Mouse (Mus musculus) heart, embryonic 11.5 days (tissue): ENCODE data around the gene Ppan. TPM values are rescaled to one million over a fixed set of nuclear protein-coding genes. Genes with fewer than 3 reads are reported as not detected.

Experiments
- ATAC-seq: fragments of 200-750 bp; cut with Nextera tagmentation; replicated peaks from 2 replicates; pipeline ENCODE4 v1.8.0; 2017; ENCODE audit warnings: moderate library complexity; ENCODE audit not compliant: insufficient number of reproducible peaks, low FRiP score, low TSS enrichment
- H3K27ac ChIP-seq: fragments of 300-500 bp; sonication (generic); 2 replicates; pipeline ENCODE4 v1.5.1; 2014; ENCODE audit warnings: mild to moderate bottlenecking, low read depth, low read length
- H3K27me3 ChIP-seq: fragments of 300-500 bp; sonication (generic); 2 replicates; pipeline ENCODE4 v1.6.1; 2014; ENCODE audit warnings: mild to moderate bottlenecking, low read length, mixed read lengths; ENCODE audit not compliant: control insufficient read depth, insufficient read depth
- H3K36me3 ChIP-seq: fragments of 300-500 bp; sonication (generic); 2 replicates; pipeline ENCODE4 v1.6.1; 2014; ENCODE audit warnings: mild to moderate bottlenecking, low read length, moderate library complexity, mixed read lengths; ENCODE audit not compliant: control insufficient read depth, insufficient read depth
- H3K4me1 ChIP-seq: fragments of 300-500 bp; sonication (generic); 2 replicates; pipeline ENCODE4 v1.6.1; 2014; ENCODE audit warnings: low read length; ENCODE audit not compliant: control insufficient read depth, insufficient read depth
- H3K4me2 ChIP-seq: fragments of 300-500 bp; sonication (generic); 2 replicates; pipeline ENCODE4 v1.6.1; 2014; ENCODE audit warnings: mild to moderate bottlenecking, moderate library complexity
- H3K4me3 ChIP-seq: fragments of 300-500 bp; sonication (generic); 2 replicates; pipeline ENCODE4 v1.5.1; 2014; ENCODE audit warnings: low read depth, low read length
- H3K9ac ChIP-seq: fragments of 300-500 bp; sonication (generic); 2 replicates; pipeline ENCODE4 v1.6.1; 2014; ENCODE audit warnings: mild to moderate bottlenecking, low read depth, low read length, moderate library complexity
- H3K9me3 ChIP-seq: fragments of 300-500 bp; sonication (generic); replicated peaks from 2 replicates; pipeline ENCODE4 v1.6.1; 2016; ENCODE audit warnings: low read length; ENCODE audit not compliant: control insufficient read depth
- WGBS: fragments of 180-500 bp; shearing (Covaris S2); extraction: QIAGEN DNeasy Blood & Tissue Kit; methylation state at CpG from one replicate; pipeline ENCODE4 v1.1.7; 2014; ENCODE audit not compliant: insufficient replicate concordance; 5-methylcytosine and 5-hydroxymethylcytosine counted together
- polyA plus RNA-seq: library from polyadenylated mRNA; unstranded; fragments of >200 nt; fragmentation: Nextera tagmentation; extraction: Ambion mirVana; gene quantifications from 2 replicates; pipeline ENCODE4 v1.2.1, GENCODE M21; 2014

Ppan gene
- 43.6 and 46.2 TPM in 2 replicates for polyA plus RNA-seq

- Histone ChIP-seq H3K4me1 (no peaks in the 10 kb centered on the region), H3K36me3 (peaks cover 34% of the 10 kb centered on the region), H3K27ac (peak within 1 kb of the TSS; percentile 94), H3K4me2 (peak within 1 kb of the TSS; percentile 91), H3K9me3 (no peaks in the 10 kb centered on the region), H3K4me3 (peak within 1 kb of the TSS; percentile 94), H3K9ac (peak within 1 kb of the TSS; percentile 91), H3K27me3 (no peaks in the 10 kb centered on the region)
- ATAC-seq, result peak; percentile 93
- under 1% methylated on average over 43 of the region's 43 CpGs for WGBS
These were observed at the start of gene Ppan for GRCm38 (mm10) chr9:20887704-20888385. Gene Ppan, plus strand, starts transcription at chr9:20888175.

GRCm38 (mm10) chr9:20838931-20839330, 49.0 kb upstream of the Ppan start:
- H3K36me3 ChIP-seq, result no peaks in the 10 kb centered on the region
- no peak for ATAC-seq
- no peaks in the 10 kb centered on the region for H3K9me3 ChIP-seq
- no peak overlapping the region for H3K4me2 ChIP-seq
- H3K27ac ChIP-seq, result no peak overlapping the region
- H3K4me3 ChIP-seq, result no peak overlapping the region
- no peaks in the 10 kb centered on the region for H3K4me1 ChIP-seq
- 50% methylated on average over 6 of the region's 6 CpGs for WGBS
- no peaks in the 10 kb centered on the region for H3K27me3 ChIP-seq
- H3K9ac ChIP-seq, result no peak overlapping the region

DNA sequence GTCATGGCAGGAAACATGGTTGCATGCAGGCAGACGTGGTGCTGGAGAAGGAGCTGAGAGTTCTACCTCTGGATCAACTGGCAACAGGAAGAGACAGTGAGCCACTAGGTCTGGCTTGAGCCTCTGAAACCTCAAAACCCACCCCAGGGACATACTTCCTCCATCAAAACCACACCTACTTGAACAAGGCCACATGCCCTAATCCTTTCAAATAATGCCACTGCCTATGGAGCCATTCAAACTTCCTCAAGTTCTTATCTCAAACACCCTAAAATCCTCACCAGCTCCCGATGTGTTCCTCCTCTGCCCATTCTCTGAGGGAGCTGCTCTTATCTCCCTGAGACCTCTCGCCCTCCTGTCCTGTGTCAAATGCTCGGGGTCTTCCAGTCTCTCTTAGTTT, 45.8 kb upstream of the Ppan start:
- WGBS, result 38% methylated on average over 4 of the region's 4 CpGs
- H3K36me3 ChIP-seq, result no peaks in the 10 kb centered on the region
- no peak overlapping the region for H3K27ac ChIP-seq
- ATAC-seq, result no peak
- H3K27me3 ChIP-seq, result 0 out of 2 replicates have a peak, but pooled peaks cover 2% of the 10 kb centered on the region
- H3K9me3 ChIP-seq, result no peaks in the 10 kb centered on the region
- no peak overlapping the region for H3K4me2 ChIP-seq
- no peaks in the 10 kb centered on the region for H3K4me1 ChIP-seq
- no peak overlapping the region for H3K9ac ChIP-seq
- H3K4me3 ChIP-seq, result no peak overlapping the region

GRCm38 (mm10) chr9:20842670-20843069, 45.3 kb upstream of the Ppan start:
- H3K36me3 ChIP-seq, result no peaks in the 10 kb centered on the region
- H3K4me3 ChIP-seq, result no peak overlapping the region
- no peak overlapping the region for H3K9ac ChIP-seq
- H3K9me3 ChIP-seq, result no peaks in the 10 kb centered on the region
- 0 out of 2 replicates have a peak, but pooled peaks cover 3% of the 10 kb centered on the region for H3K27me3 ChIP-seq
- ATAC-seq, result no peak
- WGBS, result 26% methylated on average over 2 of the region's 2 CpGs
- H3K4me1 ChIP-seq, result no peaks in the 10 kb centered on the region
- no peak overlapping the region for H3K27ac ChIP-seq
- no peak overlapping the region for H3K4me2 ChIP-seq

DNA sequence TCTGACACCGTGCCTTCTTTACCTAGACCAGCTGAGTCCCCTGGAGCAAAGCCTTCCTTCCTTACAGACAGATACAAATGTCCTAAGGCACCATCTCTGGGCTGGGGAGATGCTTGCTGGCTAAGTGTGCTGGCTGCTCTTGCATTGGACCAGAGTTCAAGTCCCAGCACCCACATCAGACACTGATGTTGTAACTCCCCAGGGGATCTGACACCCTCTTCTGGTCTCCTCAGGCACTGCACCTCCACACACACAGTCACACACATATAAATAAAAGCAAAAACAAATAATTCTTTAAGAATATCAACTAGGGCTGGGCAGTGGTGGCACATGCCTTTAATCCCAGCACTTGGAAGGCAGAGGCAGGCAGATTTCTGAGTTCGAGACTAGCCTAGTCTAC, 37.8 kb upstream of the Ppan start:
- Histone ChIP-seq H3K27ac (no peak overlapping the region), H3K9me3 (no peaks in the 10 kb centered on the region), H3K4me2 (no peak overlapping the region), H3K36me3 (no peaks in the 10 kb centered on the region), H3K4me3 (no peak overlapping the region), H3K9ac (no peak overlapping the region), H3K4me1 (no peaks in the 10 kb centered on the region), H3K27me3 (0 out of 2 replicates have a peak, but pooled peaks cover 3% of the 10 kb centered on the region)
- ATAC-seq, result no peak
- 77% methylated on average over 2 of the region's 2 CpGs for WGBS

DNA sequence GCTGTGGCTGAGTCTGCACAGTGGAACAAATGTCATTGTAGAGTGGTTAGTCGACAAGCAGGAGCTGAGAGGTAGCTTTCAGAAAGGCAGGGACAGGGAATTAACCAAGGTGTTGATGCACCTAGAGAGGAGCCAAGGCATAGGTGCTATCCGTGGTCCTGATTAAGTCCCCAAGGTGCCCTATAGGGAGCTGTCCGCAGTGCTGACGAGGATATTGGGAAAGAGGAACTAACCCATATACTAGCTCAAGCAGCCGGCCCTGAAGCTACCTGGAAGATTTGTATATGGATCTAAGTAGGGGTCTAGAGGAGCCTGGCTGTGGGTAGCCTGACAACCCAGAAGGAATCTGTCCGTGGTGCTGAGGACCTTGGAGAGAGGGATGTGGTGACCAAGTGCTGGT, 30.8 kb upstream of the Ppan start:
- H3K27ac ChIP-seq, result no peak overlapping the region
- H3K9me3 ChIP-seq, result no peaks in the 10 kb centered on the region
- H3K27me3 ChIP-seq, result no peaks in the 10 kb centered on the region
- no peak overlapping the region for H3K4me2 ChIP-seq
- H3K36me3 ChIP-seq, result no peaks in the 10 kb centered on the region
- H3K9ac ChIP-seq, result no peak overlapping the region
- 10% methylated on average over 6 of the region's 6 CpGs for WGBS
- no peak overlapping the region for H3K4me3 ChIP-seq
- ATAC-seq, result no peak
- no peaks in the 10 kb centered on the region for H3K4me1 ChIP-seq

DNA sequence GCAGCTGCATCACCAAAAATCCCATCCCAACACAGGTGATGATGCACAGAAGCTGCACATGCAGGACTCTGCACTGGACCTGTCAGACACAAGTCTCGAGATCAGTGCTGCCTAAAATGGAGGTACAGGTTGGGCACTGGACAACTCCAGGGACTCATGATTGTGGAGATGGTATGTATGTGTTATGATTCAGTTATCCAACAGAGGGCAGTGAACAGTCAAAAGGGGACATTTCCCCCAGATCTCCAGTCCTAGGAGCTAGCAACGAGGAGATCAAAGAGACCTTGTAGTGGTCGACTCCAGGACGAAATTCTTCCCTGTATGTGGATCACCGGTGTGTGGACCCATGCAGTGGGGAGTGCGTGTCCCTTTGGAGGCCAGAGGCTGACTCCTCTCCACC, 28.0 kb upstream of the Ppan start:
- Histone ChIP-seq H3K4me1 (no peaks in the 10 kb centered on the region), H3K9me3 (no peaks in the 10 kb centered on the region), H3K27ac (no peak overlapping the region), H3K9ac (no peak overlapping the region), H3K4me2 (no peak overlapping the region), H3K36me3 (no peaks in the 10 kb centered on the region), H3K27me3 (no peaks in the 10 kb centered on the region), H3K4me3 (no peak overlapping the region)
- no peak for ATAC-seq
- 38% methylated on average over 6 of the region's 6 CpGs for WGBS

GRCm38 (mm10) chr9:20861821-20862220, 26.2 kb upstream of the Ppan start:
- no peak overlapping the region for H3K4me3 ChIP-seq
- peaks cover 2% of the 10 kb centered on the region for H3K27me3 ChIP-seq
- no peak overlapping the region for H3K9ac ChIP-seq
- H3K4me2 ChIP-seq, result no peak overlapping the region
- no peaks in the 10 kb centered on the region for H3K36me3 ChIP-seq
- no peak for ATAC-seq
- no peaks in the 10 kb centered on the region for H3K9me3 ChIP-seq
- H3K27ac ChIP-seq, result no peak overlapping the region
- WGBS, result 11% methylated on average over 4 of the region's 4 CpGs
- H3K4me1 ChIP-seq, result no peaks in the 10 kb centered on the region

- no peak overlapping the region for H3K4me3 ChIP-seq
- ATAC-seq, result no peak
- H3K9ac ChIP-seq, result no peak overlapping the region
- no peaks in the 10 kb centered on the region for H3K4me1 ChIP-seq
- peaks cover 6% of the 10 kb centered on the region for H3K27me3 ChIP-seq
- no peaks in the 10 kb centered on the region for H3K36me3 ChIP-seq
- WGBS, result 53% methylated on average over 4 of the region's 4 CpGs
- no peaks in the 10 kb centered on the region for H3K9me3 ChIP-seq
- H3K4me2 ChIP-seq, result no peak overlapping the region
- no peak overlapping the region for H3K27ac ChIP-seq
These were observed 25.8 kb upstream of the Ppan start for GRCm38 (mm10) chr9:20862225-20862624.
